Mouse (Mus musculus): Measurements from ENCODE around the gene Usp50. TPM values are rescaled to one million over a fixed set of nuclear protein-coding genes. Genes with fewer than 3 reads are reported as not detected.

Usp50 gene
- polyA plus RNA-seq, 1 experiment from 2014 or later: 1.5 TPM

DNA sequence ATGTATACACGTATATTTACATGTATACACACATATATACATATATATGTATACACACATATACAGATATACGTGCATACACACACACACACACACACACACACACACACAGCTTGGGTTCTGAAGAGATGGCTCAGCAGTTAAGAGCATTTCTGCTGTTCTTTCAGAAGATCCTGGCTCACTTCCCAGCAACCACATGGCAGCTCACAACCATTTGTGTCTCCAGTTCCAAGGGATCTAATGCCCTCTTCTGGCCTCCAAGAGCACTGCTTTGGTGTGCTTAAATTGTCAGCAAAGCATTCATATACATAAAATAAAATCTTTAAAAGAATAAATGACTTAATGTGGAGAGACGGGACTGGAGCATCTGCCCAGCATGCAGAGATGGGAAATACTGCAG is 837 bp downstream of the Usp50 start:
- no peaks in the 10 kb centered on the region for H3K36me3 ChIP-seq (ENCODE audit: control insufficient read depth, insufficient read depth, low read length)
- no peak overlapping the region for H3K27ac ChIP-seq (ENCODE audit: low read length)
- H3K27me3 ChIP-seq (replicated peaks; ENCODE audit: control insufficient read depth, insufficient read depth, low read length): no peaks in the 10 kb centered on the region
- H3K4me2 ChIP-seq (ENCODE audit: low read depth, low read length): no peak overlapping the region
- 0 out of 2 replicates have a peak, but pooled peaks have one; percentile 37 for ATAC-seq
- no peaks in the 10 kb centered on the region for H3K9me3 ChIP-seq (ENCODE audit: control insufficient read depth, low read length)
- no peak overlapping the region for H3K9ac ChIP-seq (ENCODE audit: low read depth, low read length)
- peaks cover 2% of the 10 kb centered on the region for H3K4me1 ChIP-seq (ENCODE audit: control insufficient read depth, insufficient read depth, low read length)
- no peak overlapping the region for H3K4me3 ChIP-seq (ENCODE audit: low read length)
- 66% methylated on average over 3 of the region's 3 CpGs for WGBS

DNA sequence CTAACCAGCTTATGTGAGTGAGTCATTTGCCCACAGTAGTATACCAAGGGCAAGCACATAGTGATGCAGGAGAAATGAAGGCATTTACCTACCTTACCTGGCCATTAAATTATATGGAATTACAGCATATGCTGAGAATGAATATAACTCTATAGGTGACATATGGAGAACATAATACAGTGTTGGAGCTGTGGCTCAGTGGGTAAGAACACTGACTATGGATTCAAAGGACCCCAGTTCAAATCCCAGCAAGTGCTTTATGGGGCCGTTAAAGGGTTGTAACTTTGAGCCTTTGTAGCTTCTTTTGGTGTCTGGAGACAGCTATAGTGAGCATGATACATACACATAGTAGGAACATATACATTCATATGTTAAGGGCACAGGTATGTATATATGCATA is 1.8 kb downstream of the Usp50 start:
- ATAC-seq: no peak
- no peaks in the 10 kb centered on the region for H3K27me3 ChIP-seq (replicated peaks; ENCODE audit: control insufficient read depth, insufficient read depth, low read length)
- no peaks in the 10 kb centered on the region for H3K36me3 ChIP-seq (ENCODE audit: control insufficient read depth, insufficient read depth, low read length)
- no peak overlapping the region for H3K27ac ChIP-seq (ENCODE audit: low read length)
- H3K4me3 ChIP-seq (ENCODE audit: low read length): no peak overlapping the region
- WGBS: 87% methylated on average over 1 of the region's 1 CpGs
- H3K4me1 ChIP-seq (ENCODE audit: control insufficient read depth, insufficient read depth, low read length): no peaks in the 10 kb centered on the region
- no peak overlapping the region for H3K4me2 ChIP-seq (ENCODE audit: low read depth, low read length)
- H3K9ac ChIP-seq (ENCODE audit: low read depth, low read length): no peak overlapping the region
- H3K9me3 ChIP-seq (ENCODE audit: control insufficient read depth, low read length): no peaks in the 10 kb centered on the region

DNA sequence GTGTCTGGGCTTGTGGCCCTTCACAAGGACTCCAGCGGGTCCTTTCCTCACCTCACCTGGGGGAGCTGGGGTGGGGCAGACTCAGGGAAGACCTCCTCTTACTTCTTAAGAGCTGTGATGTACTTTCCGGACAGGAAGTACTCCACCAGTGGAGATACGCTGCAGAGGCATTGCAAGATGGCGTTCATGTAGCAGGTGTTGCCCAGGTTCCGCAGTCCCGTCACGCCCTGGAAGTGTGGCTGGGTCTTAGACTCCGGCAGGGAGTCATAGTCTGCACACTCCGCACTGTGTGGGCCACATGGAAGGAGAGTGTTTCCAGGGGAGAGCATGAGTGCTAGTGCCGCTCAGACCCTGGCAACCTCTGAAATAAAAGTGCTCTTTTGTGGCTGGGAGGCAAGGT is 3.0 kb downstream of the Usp50 start:
- Histone ChIP-seq H3K27me3 (replicated peaks; ENCODE audit: control insufficient read depth, insufficient read depth, low read length) (no peaks in the 10 kb centered on the region), H3K4me2 (ENCODE audit: low read depth, low read length) (no peak overlapping the region), H3K9me3 (ENCODE audit: control insufficient read depth, low read length) (no peaks in the 10 kb centered on the region), H3K27ac (ENCODE audit: low read length) (no peak overlapping the region), H3K9ac (ENCODE audit: low read depth, low read length) (no peak overlapping the region), H3K36me3 (ENCODE audit: control insufficient read depth, insufficient read depth, low read length) (no peaks in the 10 kb centered on the region), H3K4me3 (ENCODE audit: low read length) (no peak overlapping the region), H3K4me1 (ENCODE audit: control insufficient read depth, insufficient read depth, low read length) (no peaks in the 10 kb centered on the region)
- no peak for ATAC-seq
- 94% methylated on average over 10 of the region's 10 CpGs for WGBS

DNA sequence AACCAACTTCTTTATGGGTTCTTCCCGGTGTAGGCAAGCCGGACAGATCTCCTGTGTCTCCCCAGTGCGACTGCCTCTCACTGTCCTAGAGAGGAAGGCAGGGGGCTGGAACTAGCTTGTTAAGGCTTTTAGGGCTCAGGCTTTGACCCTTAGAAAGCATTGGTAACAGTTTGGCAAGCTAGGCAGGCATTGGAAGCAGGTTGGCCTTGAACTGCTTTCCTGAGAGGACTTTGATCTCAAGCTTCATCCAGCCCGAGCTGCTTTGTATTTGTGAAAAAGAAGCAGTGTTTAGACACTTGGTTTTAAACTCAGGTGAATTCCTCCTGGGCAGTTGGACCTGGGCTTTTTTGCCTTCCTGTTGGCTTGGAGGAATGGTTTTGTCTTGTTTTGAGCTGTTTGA is 4.5 kb downstream of the Usp50 start:
- WGBS: 85% methylated on average over 4 of the region's 4 CpGs
- Histone ChIP-seq H3K27ac (ENCODE audit: low read length) (no peak overlapping the region), H3K36me3 (ENCODE audit: control insufficient read depth, insufficient read depth, low read length) (no peaks in the 10 kb centered on the region), H3K27me3 (replicated peaks; ENCODE audit: control insufficient read depth, insufficient read depth, low read length) (no peaks in the 10 kb centered on the region), H3K4me1 (ENCODE audit: control insufficient read depth, insufficient read depth, low read length) (no peaks in the 10 kb centered on the region), H3K4me3 (ENCODE audit: low read length) (no peak overlapping the region), H3K9me3 (ENCODE audit: control insufficient read depth, low read length) (no peaks in the 10 kb centered on the region), H3K9ac (ENCODE audit: low read depth, low read length) (no peak overlapping the region), H3K4me2 (ENCODE audit: low read depth, low read length) (no peak overlapping the region)
- no peak for ATAC-seq

DNA sequence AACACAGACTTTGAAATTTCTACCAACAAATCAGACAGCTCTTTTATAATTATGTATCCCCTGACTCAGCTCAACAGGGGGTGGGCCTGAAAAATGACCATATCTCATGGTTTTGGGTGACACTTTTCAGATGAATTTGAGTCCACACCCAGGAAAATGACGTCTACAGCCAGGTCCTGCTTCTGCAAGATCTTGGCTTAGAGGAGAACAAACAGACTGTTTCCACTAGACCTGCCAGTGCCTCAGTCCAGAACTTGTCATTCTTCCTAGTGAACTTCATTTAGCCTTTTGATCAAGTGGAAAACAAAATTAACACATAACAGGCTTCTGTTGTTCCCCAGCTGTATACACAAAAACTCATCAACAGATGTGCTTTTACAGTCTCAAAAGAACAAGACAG is 6.9 kb downstream of the Usp50 start:
- 48% methylated on average over 1 of the region's 1 CpGs for WGBS
- Histone ChIP-seq H3K4me3 (ENCODE audit: low read length) (no peak overlapping the region), H3K9me3 (ENCODE audit: control insufficient read depth, low read length) (no peaks in the 10 kb centered on the region), H3K36me3 (ENCODE audit: control insufficient read depth, insufficient read depth, low read length) (no peaks in the 10 kb centered on the region), H3K9ac (ENCODE audit: low read depth, low read length) (no peak overlapping the region), H3K27ac (ENCODE audit: low read length) (no peak overlapping the region), H3K27me3 (replicated peaks; ENCODE audit: control insufficient read depth, insufficient read depth, low read length) (no peaks in the 10 kb centered on the region), H3K4me1 (ENCODE audit: control insufficient read depth, insufficient read depth, low read length) (no peaks in the 10 kb centered on the region), H3K4me2 (ENCODE audit: low read depth, low read length) (no peak overlapping the region)
- no peak for ATAC-seq

DNA sequence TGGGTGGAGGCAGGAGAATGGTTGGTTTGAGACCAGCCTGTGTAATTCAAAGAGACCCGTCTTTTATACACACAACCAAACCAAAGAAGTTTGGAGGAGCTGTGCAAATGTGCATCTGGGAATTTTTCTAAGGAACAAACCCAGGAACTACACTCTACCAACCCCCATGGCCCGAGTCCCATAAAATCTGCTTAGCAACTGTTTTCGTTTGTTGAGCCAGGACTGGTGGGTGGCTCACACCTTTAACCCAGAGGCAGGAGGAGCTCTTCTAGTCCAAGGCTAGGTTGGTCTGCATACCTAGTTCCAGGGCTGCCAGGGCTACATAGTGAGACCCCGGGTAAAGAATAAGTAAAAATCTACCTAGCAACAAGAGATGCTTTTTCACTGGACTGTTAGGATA is 7.3 kb downstream of the Usp50 start:
- no peak overlapping the region for H3K4me3 ChIP-seq (ENCODE audit: low read length)
- no peak overlapping the region for H3K9ac ChIP-seq (ENCODE audit: low read depth, low read length)
- no peaks in the 10 kb centered on the region for H3K9me3 ChIP-seq (ENCODE audit: control insufficient read depth, low read length)
- no peak for ATAC-seq
- 58% methylated on average over 4 of the region's 4 CpGs for WGBS
- H3K27ac ChIP-seq (ENCODE audit: low read length): no peak overlapping the region
- no peaks in the 10 kb centered on the region for H3K4me1 ChIP-seq (ENCODE audit: control insufficient read depth, insufficient read depth, low read length)
- no peak overlapping the region for H3K4me2 ChIP-seq (ENCODE audit: low read depth, low read length)
- H3K27me3 ChIP-seq (replicated peaks; ENCODE audit: control insufficient read depth, insufficient read depth, low read length): no peaks in the 10 kb centered on the region
- no peaks in the 10 kb centered on the region for H3K36me3 ChIP-seq (ENCODE audit: control insufficient read depth, insufficient read depth, low read length)

DNA sequence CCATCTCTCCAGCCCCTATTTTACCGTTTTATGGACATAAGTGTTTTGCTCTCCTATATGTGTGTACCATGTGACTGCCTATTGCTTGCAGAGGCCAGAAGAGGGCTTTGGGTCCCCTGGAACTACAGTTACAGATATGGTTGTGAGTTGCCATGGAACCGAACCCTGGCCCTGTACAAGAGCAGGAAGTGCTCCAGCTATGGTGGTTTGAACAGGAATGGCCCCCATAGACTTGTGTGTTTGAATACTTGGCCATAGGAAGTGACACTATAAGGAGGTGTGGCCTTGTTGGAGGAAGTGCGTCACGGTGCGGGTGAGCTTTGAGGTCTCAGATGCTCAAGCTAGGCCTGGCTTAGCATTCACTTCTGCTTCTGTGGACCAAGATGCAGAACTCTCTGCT is 11.1 kb downstream of the Usp50 start:
- Histone ChIP-seq H3K4me2 (ENCODE audit: low read depth, low read length) (no peak overlapping the region), H3K27ac (ENCODE audit: low read length) (no peak overlapping the region), H3K36me3 (ENCODE audit: control insufficient read depth, insufficient read depth, low read length) (no peaks in the 10 kb centered on the region), H3K9ac (ENCODE audit: low read depth, low read length) (no peak overlapping the region), H3K4me3 (ENCODE audit: low read length) (no peak overlapping the region), H3K27me3 (replicated peaks; ENCODE audit: control insufficient read depth, insufficient read depth, low read length) (no peaks in the 10 kb centered on the region), H3K4me1 (ENCODE audit: control insufficient read depth, insufficient read depth, low read length) (no peaks in the 10 kb centered on the region), H3K9me3 (ENCODE audit: control insufficient read depth, low read length) (no peaks in the 10 kb centered on the region)
- WGBS: 91% methylated on average over 5 of the region's 5 CpGs
- no peak for ATAC-seq

DNA sequence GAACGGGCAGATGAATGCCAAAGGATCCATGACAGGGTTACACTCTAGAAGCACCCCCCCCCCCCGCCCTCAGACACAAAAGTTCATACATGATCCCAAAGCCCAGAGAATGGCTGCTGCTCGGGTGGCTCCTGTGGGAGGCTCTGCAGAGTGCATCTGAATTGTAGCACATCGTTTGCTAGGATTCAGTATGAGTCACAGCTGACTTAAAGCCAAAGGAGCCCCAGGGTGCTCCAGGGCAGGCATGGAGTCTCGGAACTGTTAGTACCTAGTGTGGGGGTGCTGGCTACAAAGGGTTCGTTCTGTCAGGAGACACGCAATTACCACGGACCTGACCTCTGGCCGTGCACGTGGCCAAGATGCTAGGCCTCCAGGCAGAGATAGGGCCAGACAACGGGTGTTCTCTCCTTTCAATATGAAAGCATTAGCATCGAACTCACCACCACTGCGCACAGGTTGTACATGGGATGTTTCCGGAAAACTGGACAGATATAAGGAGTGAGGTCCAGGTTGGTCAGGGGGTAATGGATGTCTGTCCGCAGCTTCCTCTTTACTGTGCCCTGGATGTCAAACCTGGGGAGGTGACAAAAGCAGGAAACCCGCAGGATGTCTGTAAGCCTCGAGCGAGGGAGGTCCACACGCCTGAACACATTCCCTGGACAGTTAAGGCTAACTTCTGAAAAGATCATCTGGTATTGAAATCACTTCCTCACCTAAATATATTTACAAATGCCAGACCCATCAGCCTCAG is 13.7 kb downstream of the Usp50 start:
- WGBS: 71% methylated on average over 19 of the region's 19 CpGs
- no peak for ATAC-seq
- no peaks in the 10 kb centered on the region for H3K9me3 ChIP-seq (ENCODE audit: control insufficient read depth, low read length)
- H3K4me3 ChIP-seq (ENCODE audit: low read length): no peak overlapping the region
- no peak overlapping the region for H3K4me2 ChIP-seq (ENCODE audit: low read depth, low read length)
- no peak overlapping the region for H3K9ac ChIP-seq (ENCODE audit: low read depth, low read length)
- no peaks in the 10 kb centered on the region for H3K4me1 ChIP-seq (ENCODE audit: control insufficient read depth, insufficient read depth, low read length)
- no peaks in the 10 kb centered on the region for H3K36me3 ChIP-seq (ENCODE audit: control insufficient read depth, insufficient read depth, low read length)
- no peak overlapping the region for H3K27ac ChIP-seq (ENCODE audit: low read length)
- H3K27me3 ChIP-seq (replicated peaks; ENCODE audit: control insufficient read depth, insufficient read depth, low read length): no peaks in the 10 kb centered on the region

DNA sequence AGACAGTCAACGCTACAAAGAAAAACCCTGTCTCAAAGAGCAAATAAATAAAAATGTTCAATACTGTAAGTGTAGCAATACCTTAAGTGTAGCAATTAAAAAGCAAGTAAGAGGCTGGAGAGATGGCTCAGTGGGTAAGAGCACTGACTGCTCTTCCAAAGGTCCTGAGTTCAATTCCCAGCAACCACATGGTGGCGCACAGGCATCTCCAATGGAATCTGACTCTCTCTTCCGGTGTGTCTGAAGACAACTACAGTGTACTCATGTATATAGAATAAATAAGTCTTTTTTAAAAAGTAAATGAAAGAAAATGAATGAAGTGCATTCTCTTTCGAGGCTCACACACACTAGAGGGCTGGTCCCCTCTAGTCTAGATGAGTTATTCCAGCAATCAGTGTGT is 15.1 kb downstream of the Usp50 start:
- H3K9ac ChIP-seq (ENCODE audit: low read depth, low read length): no peak overlapping the region
- H3K27me3 ChIP-seq (replicated peaks; ENCODE audit: control insufficient read depth, insufficient read depth, low read length): no peaks in the 10 kb centered on the region
- H3K9me3 ChIP-seq (ENCODE audit: control insufficient read depth, low read length): no peaks in the 10 kb centered on the region
- no peak for ATAC-seq
- H3K4me2 ChIP-seq (ENCODE audit: low read depth, low read length): no peak overlapping the region
- 72% methylated on average over 4 of the region's 4 CpGs for WGBS
- no peak overlapping the region for H3K27ac ChIP-seq (ENCODE audit: low read length)
- H3K36me3 ChIP-seq (ENCODE audit: control insufficient read depth, insufficient read depth, low read length): no peaks in the 10 kb centered on the region
- no peak overlapping the region for H3K4me3 ChIP-seq (ENCODE audit: low read length)
- H3K4me1 ChIP-seq (ENCODE audit: control insufficient read depth, insufficient read depth, low read length): no peaks in the 10 kb centered on the region

DNA sequence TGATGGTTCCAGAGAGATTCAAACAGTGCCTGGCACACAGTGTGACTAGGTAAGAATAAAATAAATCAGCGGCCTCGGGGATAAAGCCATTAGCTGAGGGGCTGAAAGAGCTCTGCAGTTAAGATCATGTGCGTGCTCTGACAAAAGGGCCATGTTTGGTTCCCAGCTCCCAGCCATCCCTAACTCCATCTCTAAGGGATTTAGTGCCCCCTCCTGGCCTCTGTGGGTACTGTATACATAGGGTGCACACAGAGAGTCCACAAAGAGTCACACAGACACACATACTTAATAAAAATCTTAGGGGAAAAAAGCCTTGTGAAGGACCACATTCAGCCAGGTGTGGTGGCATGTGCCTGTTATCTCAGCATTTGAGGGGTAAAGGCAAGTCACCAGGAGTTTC is 15.7 kb downstream of the Usp50 start:
- no peak for ATAC-seq
- Histone ChIP-seq H3K27me3 (replicated peaks; ENCODE audit: control insufficient read depth, insufficient read depth, low read length) (no peaks in the 10 kb centered on the region), H3K9me3 (ENCODE audit: control insufficient read depth, low read length) (no peaks in the 10 kb centered on the region), H3K4me1 (ENCODE audit: control insufficient read depth, insufficient read depth, low read length) (no peaks in the 10 kb centered on the region), H3K27ac (ENCODE audit: low read length) (no peak overlapping the region), H3K4me3 (ENCODE audit: low read length) (no peak overlapping the region), H3K4me2 (ENCODE audit: low read depth, low read length) (no peak overlapping the region), H3K9ac (ENCODE audit: low read depth, low read length) (no peak overlapping the region), H3K36me3 (ENCODE audit: control insufficient read depth, insufficient read depth, low read length) (no peaks in the 10 kb centered on the region)
- WGBS: 95% methylated on average over 3 of the region's 3 CpGs

All from intestine, embryonic 16.5 days (tissue).